Mouse (Mus musculus): ENCODE measurements around the gene Lrrc8d.

Gene Lrrc8d

DNA sequence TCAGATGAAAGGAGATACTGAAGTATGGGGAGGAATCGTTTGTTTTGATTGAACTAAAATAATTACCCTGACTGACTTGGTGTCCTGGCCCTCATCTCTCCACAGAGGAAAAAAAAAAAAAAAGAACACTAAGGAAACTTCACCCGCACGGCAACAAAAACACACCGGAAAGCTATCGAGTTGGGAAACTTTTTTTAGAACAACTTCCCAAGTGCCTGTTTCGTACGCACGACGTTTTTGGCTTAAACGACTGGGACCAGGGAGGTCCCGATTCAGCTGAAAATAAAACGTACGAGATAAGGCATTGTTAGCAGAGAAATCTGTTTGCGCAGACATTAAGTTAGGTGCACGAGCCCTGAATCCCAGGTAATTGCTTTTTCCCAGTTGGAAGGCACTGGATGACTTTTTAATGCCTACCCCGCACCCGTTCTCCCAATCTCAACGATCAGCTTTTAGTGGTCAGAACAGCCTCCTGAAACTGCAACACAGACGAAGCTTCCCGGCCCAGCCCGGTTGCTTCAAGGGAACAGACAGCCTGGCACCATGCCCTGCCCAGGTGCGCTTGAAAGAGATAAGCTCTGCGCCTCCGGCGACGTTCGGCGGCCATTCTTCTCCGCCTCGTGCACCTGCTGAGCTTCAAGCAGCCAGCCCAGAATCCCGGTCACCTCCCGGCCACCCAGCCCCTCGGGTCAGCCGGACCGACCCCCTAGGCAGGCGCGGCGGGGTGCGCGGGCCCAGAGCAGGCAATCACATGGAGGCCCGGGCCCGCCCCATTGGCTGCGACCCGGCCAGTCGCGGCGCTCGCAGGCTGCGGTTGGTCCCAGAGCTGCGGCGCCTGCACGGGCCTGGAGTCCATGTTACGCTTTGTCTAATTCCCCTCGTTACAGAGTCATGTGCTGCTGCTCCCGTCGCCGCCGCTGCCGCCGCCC, at the start of gene Lrrc8d:
Gene Lrrc8d, plus strand, starts transcription at position 829 of the 929 bp plus-strand sequence.
- peak; percentile 69 to 74 for DNase-seq

GRCm38 (mm10) chr5:105650728-105651479, 48.9 kb upstream of the Lrrc8d start:
- DNase-seq: peak in 1 of 2 experiments; percentile 50

- peak in 1 of 2 experiments; percentile 20 for DNase-seq
Measured at GRCm38 (mm10) chr5:105651561-105651991, 48.2 kb upstream of the Lrrc8d start.

- DNase-seq: peak; percentile 66 to 78
Measured at GRCm38 (mm10) chr5:105654237-105655063, 45.3 kb upstream of the Lrrc8d start.

DNA sequence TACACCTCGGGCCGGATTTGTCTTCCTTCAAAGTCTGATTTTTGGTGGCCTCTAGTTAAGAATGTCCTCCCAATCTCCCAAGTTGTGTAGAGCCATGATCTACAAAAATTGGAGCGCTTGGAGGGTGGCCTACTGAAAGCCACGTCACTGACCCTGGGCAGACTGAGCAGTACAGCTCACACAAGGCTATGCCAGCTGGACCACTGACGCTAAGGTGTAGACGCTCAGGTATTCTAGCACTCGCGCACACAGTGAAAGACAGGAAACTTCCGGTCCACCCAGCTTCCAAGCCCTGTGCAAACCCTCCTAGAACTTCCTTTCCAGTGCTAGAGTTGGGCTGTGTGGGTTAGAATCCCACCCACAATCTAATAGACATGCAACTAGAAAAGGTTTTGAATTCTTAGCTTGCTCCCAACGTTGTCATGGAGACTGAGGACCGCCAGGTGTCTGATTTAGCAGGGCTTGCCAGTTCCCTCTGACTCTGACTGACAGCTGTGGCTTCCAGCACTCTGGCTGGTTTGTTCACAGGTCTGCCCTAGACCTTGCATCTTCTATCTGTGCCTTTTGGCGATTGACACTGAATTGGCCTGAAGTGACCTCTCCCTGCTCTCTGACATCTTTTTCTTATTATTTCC, 44.6 kb upstream of the Lrrc8d start:
- DNase-seq: peak in 1 of 2 experiments; percentile 27

DNA sequence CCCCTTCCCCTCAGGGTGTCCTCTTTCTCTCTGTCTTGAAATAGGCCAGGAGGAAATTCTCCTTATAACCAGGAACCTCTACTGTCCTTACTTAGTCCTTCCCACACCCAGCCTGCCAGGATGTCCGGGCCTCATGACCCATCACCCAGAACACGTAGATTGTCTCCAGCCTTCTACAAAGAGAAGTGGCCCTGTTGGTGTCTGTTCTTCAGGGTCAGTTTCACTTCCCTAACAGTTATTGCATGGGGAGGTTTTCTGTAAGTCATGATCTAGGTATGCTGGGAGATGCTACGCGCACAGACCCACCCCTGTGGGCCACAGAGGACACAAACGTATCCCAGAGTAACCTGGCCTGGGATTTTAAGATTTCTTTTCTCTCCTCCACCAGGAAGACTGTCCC, 37.9 kb upstream of the Lrrc8d start:
- no peak for DNase-seq

- DNase-seq: no peak
Measured at GRCm38 (mm10) chr5:105666930-105667329, 32.8 kb upstream of the Lrrc8d start.

DNA sequence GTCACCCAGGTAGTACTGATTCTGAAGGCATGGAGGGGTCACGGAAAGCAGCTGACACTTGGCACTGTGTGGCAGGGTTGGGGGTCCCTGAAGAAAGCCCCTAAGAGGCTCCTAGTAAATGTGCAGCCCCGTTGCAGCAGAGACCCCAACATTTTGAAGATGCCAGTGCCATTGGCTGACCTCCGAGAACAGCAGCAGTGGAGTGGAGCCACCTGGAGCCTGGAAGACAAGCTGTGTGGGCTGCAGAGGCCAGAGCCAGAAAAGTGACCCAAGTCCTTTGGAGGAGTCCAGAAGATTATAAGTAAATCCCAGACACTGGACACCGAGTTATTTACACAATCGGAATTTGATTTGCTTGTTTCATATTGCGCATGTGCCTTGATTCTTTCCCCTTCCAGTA, 32.4 kb upstream of the Lrrc8d start:
- DNase-seq: no peak

DNA sequence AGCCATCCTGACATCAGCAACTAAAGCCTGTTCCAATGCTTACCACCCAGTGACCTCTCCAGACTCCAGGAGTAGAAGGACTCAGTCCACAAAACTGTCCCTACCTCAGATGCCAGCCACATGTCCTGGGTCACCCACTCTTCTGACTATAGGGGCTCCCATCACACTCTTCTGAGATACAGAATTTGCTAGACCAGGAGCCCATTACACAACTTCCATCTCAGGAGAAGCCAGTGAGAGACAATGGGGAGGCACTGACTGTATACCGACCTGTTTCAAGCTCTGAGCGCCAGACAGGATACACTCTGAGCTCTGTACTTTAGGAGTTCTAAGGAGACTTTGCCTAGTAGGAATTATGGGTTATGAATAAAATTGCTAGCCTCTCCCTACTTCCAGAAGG, 30.7 kb upstream of the Lrrc8d start:
- no peak for DNase-seq

DNA sequence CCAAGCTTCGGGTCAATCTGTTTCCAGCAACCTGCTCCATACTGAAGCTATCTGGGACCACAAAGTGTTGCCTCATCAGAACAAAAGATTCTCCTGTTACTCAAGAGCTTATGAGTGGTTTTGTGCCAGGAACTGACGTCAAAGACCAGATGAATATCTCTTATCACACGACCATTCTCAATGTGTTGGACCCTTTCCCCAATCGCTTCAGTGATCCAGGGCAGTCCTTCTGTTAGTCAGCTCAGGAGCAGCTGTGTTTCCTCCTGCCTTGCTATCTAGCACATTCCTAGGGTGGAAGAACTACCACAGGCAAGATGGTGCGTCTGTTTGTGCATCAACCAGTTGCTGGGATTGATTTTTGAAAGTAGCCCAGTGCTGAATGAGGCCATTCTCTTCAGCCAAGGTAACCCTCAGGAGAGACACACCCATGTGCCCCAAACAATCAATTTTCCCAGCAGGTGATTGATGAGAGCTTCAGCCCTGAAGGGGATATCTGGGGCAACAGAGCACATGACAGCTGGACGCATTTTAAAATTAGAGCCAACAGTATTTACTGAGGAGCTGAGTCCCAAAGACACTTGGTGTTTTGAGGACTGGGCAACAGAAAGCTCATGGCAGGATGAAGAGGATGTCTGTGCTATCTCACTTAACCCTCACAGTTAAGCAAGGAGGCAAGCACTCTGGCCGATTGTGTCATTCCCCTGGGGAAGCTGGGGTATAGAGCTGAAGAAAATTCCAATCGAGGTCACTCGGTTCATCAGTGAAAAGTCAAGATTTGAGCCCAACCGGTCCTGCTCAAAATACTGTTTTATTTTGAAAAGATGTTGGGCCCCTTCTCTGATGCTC, 30.0 kb upstream of the Lrrc8d start:
- no peak for DNase-seq

- DNase-seq: no peak
Measured at GRCm38 (mm10) chr5:105672332-105672731, 27.4 kb upstream of the Lrrc8d start.

DNA sequence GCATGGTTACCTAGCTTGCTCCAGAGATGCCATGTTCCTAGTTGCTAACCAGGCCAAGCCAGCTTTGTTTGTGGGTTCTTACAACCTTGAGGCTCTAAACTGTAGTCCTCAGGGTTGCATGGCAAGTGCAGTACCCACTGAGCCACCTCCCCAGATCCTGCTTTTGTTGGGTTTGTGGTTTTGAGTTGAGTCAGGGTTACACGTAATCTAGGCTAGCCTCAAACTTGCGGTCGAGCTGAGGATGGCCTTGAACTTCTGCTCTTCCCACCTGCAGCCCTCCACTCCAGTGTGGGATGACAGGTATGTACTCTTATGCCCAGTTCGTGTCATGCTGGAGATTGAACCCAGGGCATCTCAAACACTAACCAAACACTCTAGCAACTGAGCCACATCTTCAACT, 24.3 kb upstream of the Lrrc8d start:
- no peak for DNase-seq

DNA sequence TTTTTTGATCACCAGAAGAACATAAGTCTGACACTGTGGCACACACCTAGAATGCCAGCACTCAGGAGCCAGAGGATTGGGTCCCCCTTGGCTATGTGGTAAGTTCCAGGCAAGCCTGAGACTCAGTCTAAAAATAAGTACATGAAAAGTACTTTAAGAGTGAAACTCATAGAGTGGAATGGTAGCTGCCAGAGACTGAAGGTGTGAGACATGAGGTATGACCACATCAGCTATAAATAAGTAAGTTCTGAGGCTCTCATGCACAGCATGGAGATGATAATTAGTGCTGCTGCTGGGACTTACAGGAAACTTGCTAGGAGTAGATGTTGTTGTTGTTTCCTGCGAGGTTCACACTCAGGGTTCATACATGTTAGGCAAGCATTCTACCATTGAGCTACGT, 22.7 kb upstream of the Lrrc8d start:
- no peak for DNase-seq

- no peak for DNase-seq
Measured at GRCm38 (mm10) chr5:105678243-105678642, 21.5 kb upstream of the Lrrc8d start.

GRCm38 (mm10) chr5:105679261-105679660, 20.5 kb upstream of the Lrrc8d start:
- DNase-seq: no peak

DNA sequence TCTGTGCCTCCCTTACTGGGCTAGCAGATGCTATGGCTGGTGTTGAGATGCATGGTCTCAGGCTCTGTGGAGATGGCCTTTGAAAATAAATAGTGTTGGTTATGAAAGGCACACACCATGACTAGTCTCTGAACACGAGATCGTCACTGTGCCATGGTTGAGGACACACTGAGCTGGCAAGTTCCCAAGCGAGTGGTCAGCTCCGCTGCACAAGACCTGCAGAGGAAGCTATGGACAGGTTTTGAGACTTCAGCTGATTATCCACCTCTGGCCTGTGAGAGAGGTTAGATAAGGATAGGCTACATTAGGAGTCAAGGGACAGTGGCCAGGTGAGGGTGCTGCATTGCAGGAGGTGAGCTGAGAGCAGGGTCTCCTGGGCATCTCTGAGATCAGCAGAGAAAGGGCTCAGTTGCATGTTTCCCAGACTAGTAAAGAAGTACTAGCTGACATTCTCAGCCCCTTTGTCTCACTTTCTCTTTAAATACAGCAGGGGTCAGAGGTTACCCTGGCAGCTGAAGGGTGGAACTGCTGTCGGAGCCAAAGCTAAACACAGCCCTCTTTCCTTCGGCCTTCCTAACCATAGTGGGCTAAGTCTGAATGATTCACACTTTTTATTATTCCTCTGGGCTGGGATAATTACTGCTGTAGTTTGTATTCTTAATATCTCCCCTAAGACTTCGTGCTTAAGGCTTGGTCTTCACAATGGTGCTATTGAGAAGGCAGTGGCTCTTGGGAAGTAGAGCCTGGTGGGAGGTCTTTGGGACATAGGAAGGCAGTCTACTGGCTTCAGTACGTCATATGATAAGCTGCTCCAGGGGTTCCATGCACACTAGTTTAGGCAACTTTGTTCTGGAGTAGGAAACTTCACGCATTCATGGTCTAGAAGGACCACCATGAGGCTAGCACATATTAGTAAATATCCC, 19.6 kb upstream of the Lrrc8d start:
- DNase-seq: no peak

GRCm38 (mm10) chr5:105682143-105682611, 17.6 kb upstream of the Lrrc8d start:
- DNase-seq: no peak

DNA sequence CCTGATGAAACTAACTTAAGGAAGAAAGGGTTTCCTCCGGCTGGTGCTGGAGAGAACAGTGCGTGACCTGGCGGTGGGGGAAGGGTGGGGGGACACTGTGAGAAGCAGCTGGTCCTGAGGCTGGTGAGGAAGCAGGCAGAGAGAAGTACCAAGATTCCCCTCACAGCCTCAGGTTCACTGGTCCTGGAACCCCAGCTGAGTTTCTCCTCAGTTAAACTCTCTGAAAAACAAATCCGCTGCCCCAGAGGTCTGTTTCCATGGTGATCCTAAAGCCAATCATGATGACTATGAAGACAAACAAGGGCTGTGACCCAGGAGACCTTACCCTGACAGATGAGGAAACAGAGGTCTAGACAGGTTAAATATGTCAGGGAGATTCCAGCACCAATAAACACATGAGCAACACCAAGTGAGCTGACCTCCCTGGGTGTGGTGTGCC, 15.8 kb upstream of the Lrrc8d start:
- DNase-seq: no peak

DNA sequence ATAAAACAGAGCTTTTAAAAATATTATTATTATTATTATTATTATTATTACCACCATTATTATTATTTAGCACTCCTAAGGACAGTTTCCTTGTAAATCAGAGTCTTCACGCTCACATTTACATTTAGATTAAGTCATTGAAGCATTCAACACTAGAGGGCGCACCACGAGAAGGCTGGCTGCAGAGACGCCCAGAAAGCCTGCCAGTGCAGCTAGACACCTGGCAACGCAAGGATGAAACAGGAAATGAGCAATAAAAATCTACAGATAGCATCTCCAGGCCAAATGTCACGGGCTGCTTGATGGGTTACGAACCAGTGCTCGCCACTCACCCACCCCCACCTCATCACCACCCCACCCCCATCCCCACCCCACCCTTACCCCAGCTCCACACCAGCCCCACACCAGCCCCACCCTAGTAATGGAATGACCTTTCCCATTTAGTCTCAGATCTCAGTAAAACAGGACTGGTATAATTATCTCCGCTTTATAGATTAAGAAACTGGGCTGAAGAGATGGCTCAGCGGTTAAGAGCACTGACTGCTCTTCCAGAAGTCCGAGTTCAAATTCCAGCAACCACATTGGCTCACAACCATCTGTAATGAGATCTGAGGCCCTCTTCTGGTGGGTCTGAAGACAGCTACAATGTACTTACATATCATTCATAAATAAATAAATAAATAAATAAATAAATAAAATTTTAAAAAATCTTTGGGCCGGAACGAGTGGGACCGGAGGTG, 14.7 kb upstream of the Lrrc8d start:
- peak; percentile 44 to 70 for DNase-seq
